Comparison of ENCODE assay signal across 8 mouse cellular contexts in the genomic region with DNA sequence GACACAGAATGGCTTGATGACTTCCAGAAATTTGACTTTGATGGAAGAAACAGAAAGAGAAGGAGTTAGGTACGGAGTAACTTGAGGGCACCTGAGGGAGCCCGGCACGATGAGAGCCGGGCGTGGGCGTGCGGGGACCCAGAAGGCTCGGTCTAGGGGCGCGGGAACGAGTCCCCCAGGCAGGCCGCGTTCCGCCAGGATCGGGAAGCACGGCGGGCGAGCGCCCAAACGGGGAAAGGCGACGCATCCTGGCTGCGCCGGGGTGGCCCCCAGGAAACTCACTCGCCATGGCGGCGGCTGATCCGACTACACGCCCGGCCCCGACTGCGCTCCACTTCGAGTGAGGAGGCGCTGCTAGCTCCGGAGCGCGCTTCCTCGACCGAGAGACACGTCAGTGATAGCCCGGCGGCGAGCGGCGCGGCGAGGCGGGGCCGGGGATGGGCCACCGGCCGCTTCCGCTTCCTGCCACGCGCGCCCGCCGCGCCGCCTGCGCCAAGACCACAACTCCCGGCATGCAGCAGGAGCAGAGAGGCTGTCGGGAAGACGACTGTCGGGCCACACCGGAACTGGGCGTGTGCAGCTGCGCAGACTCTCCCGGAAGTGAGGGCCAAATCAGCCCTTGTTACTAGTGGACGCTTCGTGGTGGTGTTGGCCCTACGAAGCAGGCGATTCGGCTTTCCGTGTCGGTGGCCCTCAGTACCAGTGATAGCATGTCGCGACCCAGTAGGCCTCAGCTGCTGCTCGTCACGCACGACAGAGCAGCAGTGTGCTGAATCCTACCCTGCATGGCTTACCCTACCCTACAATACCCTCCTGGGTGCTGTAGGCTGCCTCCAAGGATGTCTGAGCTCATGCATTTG. TPM values are rescaled to one million over a fixed set of nuclear protein-coding genes. Genes with fewer than 3 reads are reported as not detected.
DNase-seq lines count a peak whose midpoint lies in the region; ATAC-seq and TF ChIP-seq lines count a peak whose summit lies in the region.

Gene Sec61a1 (minus strand): TSS at position 502 of the 860 bp plus-strand sequence.

- no peaks in the 10 kb centered on the region for H3K27me3 ChIP-seq in embryonic facial prominence, embryonic 14.5 days (replicated peaks; ENCODE audit: control insufficient read depth, insufficient read depth, low read length)
- H3K27me3 ChIP-seq in heart, adult 2 months (ENCODE audit: control insufficient read depth, insufficient read depth, low read length), result no peaks in the 10 kb centered on the region
- no peaks in the 10 kb centered on the region for H3K27me3 ChIP-seq in limb, embryonic 13.5 days
- no peaks in the 10 kb centered on the region for H3K27me3 ChIP-seq in midbrain, embryonic 16.5 days (ENCODE audit: control insufficient read depth, insufficient read depth, low read depth, low read length)

- peak; percentile 77; the same call in 1 of the 2 replicates for TF ChIP-seq EP300 in heart, adult 2 months (IDR thresholded peaks at IDR 0.05; ENCODE audit: insufficient read depth, low read depth, low read length)

- H3K36me3 ChIP-seq in embryonic facial prominence, embryonic 14.5 days (ENCODE audit: control insufficient read depth, insufficient read depth, low read length), result peaks cover 26% of the 10 kb centered on the region
- H3K36me3 ChIP-seq in heart, adult 2 months (ENCODE audit: control insufficient read depth, insufficient read depth, low read length), result no peaks in the 10 kb centered on the region; the same call in 1 of the 2 replicates
- H3K36me3 ChIP-seq in limb, embryonic 13.5 days, result peaks cover 32% of the 10 kb centered on the region
- H3K36me3 ChIP-seq in midbrain, embryonic 16.5 days (ENCODE audit: control insufficient read depth, insufficient read depth, low read length), result peaks cover 9% of the 10 kb centered on the region

- peaks cover 2% of the 10 kb centered on the region; the same call in 1 of the 2 replicates for H3K79me2 ChIP-seq in heart, adult 2 months (replicated peaks; ENCODE audit: control insufficient read depth, insufficient read depth, low read length)

- peak; percentile 98 for ATAC-seq in embryonic facial prominence, embryonic 14.5 days (ENCODE audit: low read depth)
- ATAC-seq in limb, embryonic 13.5 days (ENCODE audit: low FRiP score, low read depth), result peak; percentile 97
- peak; percentile 98 for ATAC-seq in midbrain, embryonic 16.5 days

- peak; percentile 99 for DNase-seq in 3T3-L1 (ENCODE audit: low read depth, low spot score)
- peak; percentile 71 to 87 for DNase-seq in adrenal gland, postnatal 4 days (ENCODE audit: low spot score in 2 of 2)
- DNase-seq in embryonic facial prominence, embryonic 14.5 days (ENCODE audit: low spot score), result peak; percentile 98
- DNase-seq in heart, adult 2 months, result peak; percentile 96 to 97
- DNase-seq in kidney, adult 8-10 months, result peak; percentile 93 to 94
- peak; percentile 89 to 97 for DNase-seq in spleen, postnatal 10 days (ENCODE audit: low spot score in 2 of 2)

- H3K4me1 ChIP-seq in embryonic facial prominence, embryonic 14.5 days (ENCODE audit: control insufficient read depth, insufficient read depth, low read length), result peaks cover 14% of the 10 kb centered on the region
- H3K4me1 ChIP-seq in heart, adult 2 months (ENCODE audit: control insufficient read depth, insufficient read depth, low read length), result peaks cover 3% of the 10 kb centered on the region
- H3K4me1 ChIP-seq in limb, embryonic 13.5 days, result peaks cover 23% of the 10 kb centered on the region
- H3K4me1 ChIP-seq in midbrain, embryonic 16.5 days (ENCODE audit: control insufficient read depth, insufficient read depth, low read length), result peaks cover 23% of the 10 kb centered on the region

- H3K4me3 ChIP-seq in embryonic facial prominence, embryonic 14.5 days (ENCODE audit: low read depth, low read length), result peak within 1 kb of the TSS; percentile 98
- peak within 1 kb of the TSS; percentile 93 for H3K4me3 ChIP-seq in heart, adult 2 months
- H3K4me3 ChIP-seq in limb, embryonic 13.5 days, result peak within 1 kb of the TSS; percentile 95
- peak within 1 kb of the TSS; percentile 79 for H3K4me3 ChIP-seq in midbrain, embryonic 16.5 days (ENCODE audit: low read depth, low read length)

- 0% methylated on average over 35 of the region's 80 CpGs for WGBS in embryonic facial prominence, embryonic 14.5 days
- under 1% methylated on average over 79 of the region's 80 CpGs for WGBS in heart, adult 2 months
- WGBS in limb, embryonic 13.5 days, result under 1% methylated on average over 67 of the region's 80 CpGs
- 0% methylated on average over 73 of the region's 80 CpGs for WGBS in midbrain, embryonic 16.5 days

- intact Hi-C loops in heart, adult 2 months (cut with DNase I), result loop anchor here (5.0 kb wide), 1 partner anchor 51 kb away; the partner anchor contains the start of gene Ruvbl1

- peak within 1 kb of the TSS; percentile 90 for H3K27ac ChIP-seq in embryonic facial prominence, embryonic 14.5 days (replicated peaks; ENCODE audit: low read depth, low read length)
- H3K27ac ChIP-seq in heart, adult 2 months, result peak within 1 kb of the TSS; percentile 97
- H3K27ac ChIP-seq in limb, embryonic 13.5 days, result peak within 1 kb of the TSS; percentile 90
- H3K27ac ChIP-seq in midbrain, embryonic 16.5 days (ENCODE audit: low read length), result peak within 1 kb of the TSS; percentile 93

- peak; percentile 33 for TF ChIP-seq CTCF in heart, adult 2 months (IDR thresholded peaks at IDR 0.05)

- H3K9me3 ChIP-seq in embryonic facial prominence, embryonic 14.5 days (ENCODE audit: control insufficient read depth, low read length), result no peaks in the 10 kb centered on the region
- H3K9me3 ChIP-seq in limb, embryonic 13.5 days, result no peaks in the 10 kb centered on the region
- H3K9me3 ChIP-seq in midbrain, embryonic 16.5 days (replicated peaks; ENCODE audit: control insufficient read depth, low read length, poor library complexity, severe bottlenecking), result no peaks in the 10 kb centered on the region

- TF ChIP-seq POLR2A in heart, adult 2 months (IDR thresholded peaks at IDR 0.05; ENCODE audit: insufficient read depth, low read depth, low read length), result peak; percentile 99

- H3K4me2 ChIP-seq in embryonic facial prominence, embryonic 14.5 days (ENCODE audit: low read depth, low read length), result peak within 1 kb of the TSS; percentile 89
- peak within 1 kb of the TSS; percentile 93 for H3K4me2 ChIP-seq in limb, embryonic 13.5 days (replicated peaks)
- H3K4me2 ChIP-seq in midbrain, embryonic 16.5 days (ENCODE audit: low read length), result peak within 1 kb of the TSS; percentile 93

- H3K9ac ChIP-seq in embryonic facial prominence, embryonic 14.5 days (ENCODE audit: low read depth, low read length), result peak within 1 kb of the TSS; percentile 99
- H3K9ac ChIP-seq in heart, adult 2 months (ENCODE audit: low read depth, low read length), result peak within 1 kb of the TSS; percentile 81
- peak within 1 kb of the TSS; percentile 96 for H3K9ac ChIP-seq in limb, embryonic 13.5 days
- peak within 1 kb of the TSS; percentile 87 for H3K9ac ChIP-seq in midbrain, embryonic 16.5 days (ENCODE audit: low read depth, low read length)

RNA-seq across cellular contexts. Expression of gene Sec61a1, which starts in this region (rescaled TPM):
- 100 to 1,000 TPM; 215 to 222 TPM for total RNA-seq in adrenal gland, postnatal 4 days (2021)
- polyA plus RNA-seq in embryonic facial prominence, embryonic 14.5 days (2014; fragmentation: Nextera tagmentation; extraction: Ambion mirVana), result 268 and 278 TPM in 2 replicates
- total RNA-seq in heart, adult 2 months (2021), result 10 to 100 TPM; 40.4 to 44.5 TPM
- 63.0 and 79.2 TPM in 2 replicates for polyA plus RNA-seq in heart, adult 2 months (2012; rRNA removed)
- polyA plus RNA-seq in limb, embryonic 13.5 days (2015; fragmentation: Nextera tagmentation; extraction: Ambion mirVana), result 264 and 283 TPM in 2 replicates
- polyA plus RNA-seq in midbrain, embryonic 16.5 days (2015; fragmentation: Nextera tagmentation; extraction: Ambion mirVana), result 162 and 164 TPM in 2 replicates

Comparison
In these comparisons a context has a peak if more than half of its experiments do, and no peak if none do; other contexts are left out.
1. Peak in every context shown above with its lines: DNase-seq, ATAC-seq, H3K4me3 ChIP-seq and H3K27ac ChIP-seq.
2. RNA of gene Sec61a1 (total RNA-seq): 215 to 222 TPM in adrenal gland, postnatal 4 days; 40.4 to 44.5 TPM in heart, adult 2 months; every median in the first group is over 4 times any median in the second.